Mouse (Mus musculus) left cerebral cortex, adult 8-10 months (tissue): ENCODE measurements around the gene 4930568D16Rik. TPM values are rescaled to one million over a fixed set of nuclear protein-coding genes. Genes with fewer than 3 reads are reported as not detected.

Source experiments
- DNase-seq, 2 experiments: peaks; one replicate each; pipeline ENCODE4 v3.0.0; 2022; ENCODE audit warnings: low spot score in 2 of 2
- total RNA-seq, 4 experiments: library from RNA; stranded (reverse); gene quantifications; 2 replicates each; pipeline ENCODE4 v1.2.4; 2022

Gene 4930568D16Rik
- total RNA-seq = not detected

DNA sequence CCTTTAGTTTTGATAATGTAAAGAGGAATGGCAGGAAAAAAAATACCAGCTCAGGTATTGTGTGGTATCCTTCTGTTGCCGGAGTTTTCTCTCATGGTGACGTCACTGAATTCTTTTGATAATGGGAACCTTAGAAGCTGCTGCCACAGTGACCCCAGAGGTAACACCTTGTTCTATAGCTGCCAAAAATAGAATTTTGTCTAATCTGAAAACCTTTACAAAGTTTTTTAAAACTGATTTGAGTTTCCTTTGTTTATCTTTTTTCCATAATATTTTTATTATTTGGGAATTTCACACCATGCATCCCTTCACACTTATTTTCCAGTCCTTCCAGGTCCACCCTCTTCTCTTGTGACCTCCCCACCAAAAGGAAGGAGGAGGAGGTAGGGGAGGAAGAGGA lies at the start of gene 4930568D16Rik:
Gene 4930568D16Rik (minus strand): TSS at position 101 of the 400 bp plus-strand sequence.
- DNase-seq = no peak

DNA sequence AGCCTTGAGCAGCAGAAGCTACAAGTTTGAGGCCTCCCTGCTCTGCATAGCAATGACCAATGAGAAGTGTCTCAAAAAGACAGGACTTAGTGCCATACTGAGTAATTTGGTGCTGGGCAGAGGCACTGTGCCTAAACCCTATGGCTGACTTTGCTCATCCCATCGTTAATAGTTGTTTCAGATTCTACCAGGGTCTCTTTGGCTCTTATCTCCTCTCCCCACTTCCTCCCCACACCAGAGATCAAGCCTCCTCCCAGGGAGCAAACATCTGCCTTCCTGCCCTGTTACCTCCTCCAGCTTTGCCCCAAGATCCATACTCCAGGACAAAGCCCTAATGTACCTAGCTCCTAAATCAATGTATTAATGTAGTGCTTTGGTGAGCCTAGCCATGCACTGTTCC lies 49.7 kb upstream of the 4930568D16Rik start:
- no peak for DNase-seq

DNA sequence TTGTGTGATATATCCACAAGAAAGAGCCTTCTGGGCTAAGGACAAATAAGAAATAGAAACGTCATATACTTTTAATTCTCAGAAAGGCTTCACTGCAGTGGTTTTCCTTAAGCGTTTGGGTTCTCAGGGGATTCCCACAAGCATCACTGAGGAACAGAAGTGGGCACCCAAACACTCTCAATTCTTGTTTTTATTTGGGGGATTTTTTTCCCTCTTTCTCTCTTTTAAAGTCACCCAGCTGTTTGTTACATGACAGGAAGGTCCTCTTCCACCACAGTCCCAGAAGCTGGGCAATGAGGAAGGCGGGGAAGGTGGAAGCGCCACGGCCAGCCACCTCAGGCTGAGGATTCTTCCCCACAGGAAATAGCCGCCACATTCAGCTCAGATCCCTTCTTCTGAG lies 48.9 kb upstream of the 4930568D16Rik start:
- DNase-seq = no peak

DNA sequence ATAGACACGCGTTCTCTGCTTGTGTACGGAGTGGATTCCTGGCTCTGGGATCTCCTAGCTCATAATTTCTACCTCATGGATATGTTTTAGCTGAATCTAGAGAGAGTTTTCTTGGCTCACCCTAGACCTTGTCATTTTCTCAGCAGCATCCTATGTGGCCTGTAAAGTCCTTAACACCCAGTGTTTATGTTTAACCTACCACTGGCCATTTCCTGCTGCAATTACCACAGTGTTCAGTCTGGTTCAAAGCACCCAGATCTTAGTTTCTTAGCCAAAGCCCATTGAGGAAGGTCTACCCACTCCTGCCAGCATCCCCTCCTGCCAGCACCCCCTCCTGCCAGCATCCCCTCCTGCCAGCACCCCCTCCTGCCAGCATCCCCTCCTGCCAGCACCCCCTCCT lies 45.3 kb upstream of the 4930568D16Rik start:
- no peak for DNase-seq

DNA sequence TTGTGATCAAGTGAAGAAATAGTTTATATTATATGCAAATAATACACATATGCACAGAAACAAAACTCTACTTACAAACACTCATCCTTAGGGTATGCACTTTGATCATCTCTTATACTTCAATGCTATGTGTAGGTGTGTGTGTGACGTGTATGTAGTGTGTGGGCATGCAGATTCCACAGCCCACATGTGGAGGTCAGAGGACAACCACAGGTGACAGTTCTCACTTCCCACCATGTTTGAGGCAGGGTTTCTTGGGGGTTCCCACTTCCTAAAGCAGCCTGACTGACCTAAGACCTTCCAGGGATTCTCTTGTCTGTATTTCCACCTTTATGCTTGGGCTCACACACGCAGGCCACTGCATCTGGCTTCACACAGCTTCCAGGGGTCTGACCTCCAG lies 44.7 kb upstream of the 4930568D16Rik start:
- DNase-seq = no peak

DNA sequence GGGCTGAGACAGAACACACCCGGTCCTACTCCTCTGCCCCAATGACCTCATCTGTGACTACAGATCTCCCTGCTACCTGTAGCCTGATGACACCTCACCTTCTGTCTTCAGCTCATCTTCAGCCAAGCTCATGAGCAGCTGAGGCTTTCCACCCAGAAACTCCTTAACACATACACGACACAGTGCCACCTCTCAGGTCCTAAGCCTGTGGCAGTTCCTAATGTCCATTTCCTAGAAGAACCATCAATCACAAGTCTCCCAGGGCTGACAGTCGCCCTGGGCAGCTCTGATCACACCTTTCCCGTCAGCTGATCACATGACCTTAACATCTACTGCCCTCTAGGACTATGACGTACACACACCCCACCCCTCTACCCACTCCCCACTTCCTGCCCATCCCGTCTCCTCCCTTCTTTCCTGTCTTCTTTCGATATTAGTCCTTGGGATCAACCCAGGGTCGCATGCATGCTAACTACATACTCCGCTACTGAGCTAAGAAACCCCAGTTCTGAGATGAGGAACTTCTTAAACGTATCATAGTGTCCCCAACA lies 44.2 kb upstream of the 4930568D16Rik start:
- DNase-seq = no peak

DNA sequence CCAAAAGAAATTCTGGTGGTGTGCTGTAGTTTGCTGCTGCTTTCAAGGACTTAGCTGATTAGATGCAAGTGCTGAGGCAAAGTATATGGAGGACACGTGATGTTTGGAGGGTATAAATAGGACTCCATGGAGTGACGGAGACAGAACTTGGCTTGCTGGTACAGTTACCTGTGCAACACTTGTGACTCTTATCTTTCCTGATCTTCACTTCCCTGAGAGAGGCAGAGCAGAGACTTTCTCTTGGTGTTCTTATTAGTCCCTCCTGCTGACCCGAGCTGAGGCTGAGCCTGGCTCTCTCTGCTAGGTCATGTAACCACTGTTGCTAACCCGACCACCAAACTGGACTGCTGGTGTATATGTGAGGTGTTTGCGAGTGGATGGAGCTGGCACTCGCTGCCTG lies 41.9 kb upstream of the 4930568D16Rik start:
- DNase-seq = no peak

DNA sequence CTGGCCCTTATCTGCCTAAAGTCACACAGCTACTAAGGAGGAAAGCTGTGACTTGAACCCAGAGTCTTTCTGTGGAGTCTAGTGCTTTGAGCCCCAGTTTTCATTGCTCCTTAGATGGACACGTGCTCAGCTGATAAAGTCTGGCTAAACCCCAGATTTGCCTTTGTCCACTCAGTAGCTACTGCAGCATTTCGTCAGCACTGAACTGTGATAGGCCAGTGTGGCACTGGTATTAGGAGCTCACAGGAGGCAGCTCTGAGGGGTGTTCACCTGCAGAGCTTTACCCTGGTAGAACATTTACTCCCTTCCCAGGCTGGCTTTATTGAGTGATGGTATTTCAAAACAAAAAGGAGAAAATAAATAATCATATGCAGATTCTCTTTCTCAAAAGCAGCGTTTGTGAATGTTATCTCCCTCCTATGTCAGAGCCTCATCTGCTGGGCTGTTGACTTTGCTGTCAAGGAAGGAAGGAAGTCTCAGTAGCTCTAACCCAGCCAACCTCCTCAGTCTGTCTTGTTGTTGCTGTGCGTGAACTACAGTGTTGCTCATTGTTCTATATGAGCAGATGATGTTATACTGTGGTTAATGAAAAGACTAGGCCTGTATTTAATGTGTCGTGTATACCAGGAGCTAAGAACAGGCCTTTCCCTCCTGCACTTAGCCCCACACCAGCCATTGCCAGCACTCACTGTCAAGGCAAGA lies 41.0 kb upstream of the 4930568D16Rik start:
- no peak for DNase-seq

DNA sequence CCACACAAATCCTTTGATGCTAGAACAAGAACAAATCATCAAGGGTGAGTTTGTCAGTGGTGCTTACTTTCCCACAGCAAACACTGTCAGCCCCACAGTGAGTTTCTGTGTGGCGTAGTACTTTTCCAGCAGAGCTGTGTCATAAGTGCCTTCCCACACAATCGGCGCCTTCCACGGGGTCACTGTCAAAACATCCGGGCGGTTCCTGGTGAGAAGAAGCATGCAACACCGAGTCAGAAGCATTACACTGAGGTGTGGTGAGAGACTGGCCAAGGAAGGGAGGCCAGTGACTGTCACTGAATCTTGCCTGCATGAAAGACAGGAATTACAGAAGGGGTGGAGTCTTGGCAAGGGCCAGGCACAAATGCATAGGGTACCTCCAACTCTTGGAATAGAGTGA lies 40.3 kb upstream of the 4930568D16Rik start:
- no peak for DNase-seq

DNA sequence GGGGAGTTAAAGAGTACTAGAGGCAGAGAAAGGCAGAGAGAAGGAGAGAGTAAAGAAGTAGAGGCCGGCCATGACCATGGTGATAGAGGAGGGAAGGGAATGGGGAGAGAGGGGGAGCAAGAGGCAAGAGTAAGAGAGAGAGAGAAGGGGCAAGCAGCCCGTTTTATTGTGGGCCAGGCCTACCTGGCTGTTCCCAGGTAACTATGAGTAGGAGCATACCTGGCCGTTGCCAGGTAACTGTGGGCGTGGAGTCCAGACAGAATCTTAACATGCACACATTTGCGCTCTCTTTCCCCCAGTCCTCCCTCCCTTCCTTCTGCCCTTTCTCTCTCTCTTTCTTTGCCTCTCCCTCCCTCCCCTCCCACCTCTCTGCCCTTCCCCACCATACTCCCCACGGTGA lies 39.7 kb upstream of the 4930568D16Rik start:
- no peak for DNase-seq

DNA sequence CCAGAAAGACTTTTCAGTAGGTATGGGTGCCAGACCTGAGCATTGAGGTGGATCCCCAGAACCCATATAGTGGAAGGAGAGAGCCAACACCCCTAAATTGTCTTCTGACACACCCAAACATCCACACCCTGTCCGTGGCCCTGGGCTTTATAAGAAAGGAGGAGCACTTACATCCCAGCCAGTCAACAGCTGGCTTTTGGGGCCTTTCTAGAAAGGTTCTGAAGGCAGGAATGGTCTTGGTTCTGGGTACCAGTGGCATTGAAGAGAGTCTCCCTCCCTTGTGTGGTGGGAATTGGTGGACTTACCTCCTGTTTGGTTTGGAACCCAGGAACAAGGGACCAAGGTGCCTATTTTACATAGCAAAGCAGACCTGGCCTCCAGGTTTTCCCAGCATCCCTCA lies 39.1 kb upstream of the 4930568D16Rik start:
- no peak for DNase-seq

DNA sequence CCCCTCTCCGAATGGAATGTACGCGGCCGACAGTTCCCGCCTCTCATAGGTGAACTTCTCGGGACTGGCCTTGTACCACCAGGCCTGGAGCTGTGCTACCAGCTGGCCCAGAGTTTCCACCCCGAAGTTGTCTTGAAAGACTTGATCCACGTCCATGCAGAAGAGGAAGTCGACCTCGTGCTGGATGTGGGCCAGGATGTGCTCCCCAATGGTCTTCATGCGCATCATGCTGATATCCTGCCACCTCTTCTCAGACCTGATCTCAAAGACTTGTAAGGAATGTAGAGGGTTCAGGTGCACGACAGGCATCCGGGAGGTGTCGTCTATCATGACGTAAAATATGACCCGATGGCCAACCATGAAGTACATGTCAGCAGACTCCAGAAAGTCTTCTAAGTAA lies 34.9 kb upstream of the 4930568D16Rik start:
- DNase-seq = no peak

DNA sequence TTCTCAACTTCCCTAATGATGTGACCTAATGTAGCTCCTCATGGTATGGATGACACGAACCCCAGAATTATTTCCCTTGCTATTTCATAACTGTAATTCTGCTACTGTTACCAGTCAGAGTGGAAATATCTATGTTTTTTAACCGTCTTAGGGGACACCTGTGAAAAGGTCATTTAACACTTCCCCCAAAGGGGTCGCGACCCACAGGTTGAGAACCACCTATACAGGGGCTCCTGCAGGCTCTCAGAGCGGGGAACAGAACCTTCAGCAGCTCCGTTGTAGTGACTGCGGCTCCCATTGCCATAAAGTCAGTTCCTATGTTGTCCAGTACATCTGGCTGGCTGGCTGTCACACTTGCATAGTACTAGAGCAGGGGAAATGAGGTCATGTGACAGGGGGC lies 33.2 kb upstream of the 4930568D16Rik start:
- DNase-seq = no peak

DNA sequence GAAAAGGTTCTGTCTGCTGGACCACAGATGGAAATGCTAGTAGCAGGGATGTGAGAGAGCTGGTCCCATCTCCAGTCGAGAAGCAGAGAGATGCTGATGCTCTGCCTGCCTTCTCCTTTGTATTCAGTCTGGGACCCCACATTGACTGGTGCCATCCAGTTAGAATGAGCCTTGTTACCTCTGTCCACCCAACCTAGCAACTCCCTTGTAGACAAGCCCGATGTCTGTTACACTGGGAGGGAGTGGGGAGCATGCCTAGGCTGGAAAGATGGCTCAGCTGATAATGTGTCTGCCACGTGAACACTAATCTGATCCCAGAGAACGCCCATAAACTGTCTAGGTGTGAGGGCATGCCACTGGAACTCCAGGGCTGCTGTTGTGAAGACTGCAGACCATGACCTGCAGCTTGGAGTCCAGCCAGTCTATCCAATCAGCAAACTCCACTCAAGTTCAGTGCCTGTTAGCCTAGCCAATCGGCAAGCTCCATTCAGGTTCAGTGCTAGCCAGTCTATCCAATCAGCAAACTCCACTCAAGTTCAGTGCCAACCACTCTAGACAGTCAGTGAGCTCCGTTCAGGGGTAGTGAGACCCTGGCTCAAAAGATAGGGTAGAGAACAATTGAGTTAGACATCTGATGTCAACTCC lies 30.8 kb upstream of the 4930568D16Rik start:
- DNase-seq = no peak

DNA sequence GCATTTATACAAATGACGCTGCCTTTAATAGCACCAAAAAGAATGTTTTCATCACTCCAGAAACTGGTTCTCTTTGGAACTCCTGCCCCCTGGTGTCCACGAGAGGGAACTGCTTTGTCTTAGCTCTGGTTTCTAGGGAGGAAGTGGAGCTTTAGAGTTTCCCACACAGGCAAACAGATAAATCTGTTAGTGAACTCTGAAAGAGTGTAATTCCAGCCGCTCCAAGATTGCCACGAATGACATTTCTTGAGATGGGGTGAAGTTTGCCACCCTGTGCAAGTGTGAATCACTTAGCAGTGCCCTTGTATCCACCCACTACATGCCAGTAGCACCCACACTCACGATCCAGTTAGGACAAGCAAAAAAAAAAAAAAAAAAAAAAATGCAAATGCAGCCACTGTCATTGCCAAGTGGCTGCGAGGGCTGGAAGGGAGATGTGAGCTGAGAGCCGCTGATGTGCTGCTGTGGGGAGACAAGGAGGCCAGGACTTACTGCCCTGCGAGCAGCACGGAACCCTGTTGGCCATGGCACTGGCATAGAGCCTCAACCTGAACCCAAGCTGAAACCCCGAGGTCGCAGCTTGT lies 30.2 kb upstream of the 4930568D16Rik start:
- DNase-seq = peak; percentile 53

DNA sequence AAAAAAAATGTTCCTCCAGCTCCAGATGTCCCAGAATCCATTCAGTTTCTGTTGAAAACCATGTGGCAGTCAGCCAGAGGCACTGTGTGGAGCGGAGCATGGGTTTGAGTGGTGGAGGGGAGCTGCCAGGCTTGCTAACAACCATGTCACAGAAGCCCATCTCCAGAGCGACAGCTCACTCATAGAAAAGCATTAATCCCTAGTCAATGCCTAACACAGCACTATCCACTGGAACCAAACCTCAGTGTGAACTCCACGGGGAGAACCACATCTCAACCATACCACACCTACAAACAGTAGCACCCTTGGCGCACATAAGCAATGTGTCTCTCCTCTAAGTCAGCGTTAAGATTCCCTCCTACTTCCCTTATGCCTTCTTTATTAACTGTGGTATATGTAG lies 29.6 kb upstream of the 4930568D16Rik start, which contains the start of gene 4930402F06Rik:
Gene 4930402F06Rik (minus strand): TSS at position 80 of the 400 bp plus-strand sequence.
- peak in 1 of 2 experiments; percentile 30 for DNase-seq

DNA sequence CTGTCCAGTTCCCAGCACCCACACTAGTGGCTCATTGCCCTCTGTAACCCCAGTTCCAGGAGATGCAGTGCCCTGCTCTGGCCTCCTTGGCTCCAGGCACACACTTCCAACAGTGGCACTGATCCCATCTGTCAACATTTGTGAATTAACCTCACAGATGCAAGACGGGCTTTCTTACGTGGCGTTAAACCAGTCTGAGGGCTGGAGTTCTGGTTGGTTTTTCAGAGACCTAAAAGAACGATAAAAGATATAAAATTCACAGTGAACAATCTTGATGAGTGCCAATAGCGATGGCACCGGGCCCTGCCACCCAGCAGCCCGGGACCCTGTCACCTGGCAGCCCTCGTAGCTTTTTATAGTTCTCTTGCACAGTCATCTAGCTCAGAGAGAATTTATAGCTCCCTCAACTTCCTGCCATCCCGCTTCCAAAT lies 17.9 kb upstream of the 4930568D16Rik start:
- DNase-seq = no peak

DNA sequence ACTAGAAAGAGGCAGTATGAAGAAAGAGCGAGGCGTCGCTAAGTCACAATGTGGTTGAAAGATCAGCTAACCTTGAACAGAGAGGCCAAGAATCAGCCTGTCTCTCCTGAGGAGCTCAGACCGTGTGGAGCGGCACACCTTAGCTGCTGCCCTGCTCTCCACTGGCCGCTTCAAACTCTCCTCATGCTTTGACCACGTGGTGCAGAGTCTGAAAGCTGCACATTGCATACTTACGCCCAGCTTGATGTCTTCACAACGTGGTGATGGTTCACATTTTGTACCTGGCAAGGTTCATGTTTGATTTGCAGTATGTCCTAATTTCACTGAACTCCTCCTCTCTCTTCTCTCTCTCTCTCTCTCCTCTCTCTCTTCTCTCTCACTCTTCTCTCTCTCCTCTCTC lies 11.8 kb upstream of the 4930568D16Rik start:
- no peak for DNase-seq

DNA sequence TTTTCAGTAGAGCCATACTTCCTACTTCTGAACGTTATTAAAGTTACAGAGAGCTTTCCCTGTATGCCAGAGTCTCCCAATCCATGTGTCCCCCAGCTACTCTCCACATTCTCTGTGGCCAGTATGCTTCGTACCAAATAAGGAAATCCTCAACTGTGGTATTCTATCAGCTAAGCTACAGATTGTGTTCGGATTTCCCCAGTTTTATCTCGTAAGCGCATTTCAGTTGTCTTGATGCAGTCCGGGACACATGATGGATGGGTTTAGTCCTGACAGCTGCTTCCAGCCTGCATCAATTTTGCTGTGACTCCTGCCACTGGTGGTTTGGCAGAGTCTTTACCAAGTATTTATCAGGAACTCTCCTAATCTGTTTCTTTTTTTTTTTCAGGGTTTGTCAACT lies 10.1 kb upstream of the 4930568D16Rik start:
- no peak for DNase-seq

DNA sequence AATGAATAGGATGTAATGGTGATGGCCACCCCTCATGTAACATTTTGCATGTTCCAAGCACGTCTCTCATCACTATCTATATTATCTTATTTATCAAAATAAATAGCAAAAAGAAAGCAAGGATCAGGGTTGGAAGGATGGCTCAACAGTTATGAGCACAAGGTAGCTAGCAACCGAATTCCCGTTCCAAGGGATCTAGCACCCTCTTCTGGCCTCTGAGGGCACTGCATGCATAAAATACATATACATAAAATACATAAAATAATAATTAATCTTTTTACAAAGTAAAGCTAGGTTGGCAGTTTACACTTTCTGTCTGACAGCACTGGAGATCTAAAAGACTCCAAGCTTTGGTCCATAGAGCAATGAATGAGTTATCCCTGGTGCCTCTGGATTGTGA lies 5.5 kb upstream of the 4930568D16Rik start:
- no peak for DNase-seq

DNA sequence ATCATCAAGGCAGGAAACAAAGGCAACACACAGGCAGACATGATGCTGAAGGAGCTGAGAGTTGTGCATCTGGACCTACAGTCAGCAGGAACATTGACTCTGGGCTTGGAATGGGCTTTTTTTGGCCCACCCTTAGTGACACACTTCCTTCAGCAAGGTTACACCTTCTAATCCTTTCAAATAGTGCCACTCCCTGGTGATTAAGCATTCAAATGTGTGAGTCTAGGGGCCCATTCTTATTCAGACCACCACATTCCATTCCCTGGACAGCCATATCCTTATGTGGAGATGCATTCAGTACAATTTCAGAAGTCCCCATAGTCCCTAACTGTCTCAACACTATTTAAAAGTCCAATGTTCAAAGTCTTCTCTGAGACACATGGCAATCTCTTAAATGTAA lies 3.2 kb upstream of the 4930568D16Rik start:
- no peak for DNase-seq

DNA sequence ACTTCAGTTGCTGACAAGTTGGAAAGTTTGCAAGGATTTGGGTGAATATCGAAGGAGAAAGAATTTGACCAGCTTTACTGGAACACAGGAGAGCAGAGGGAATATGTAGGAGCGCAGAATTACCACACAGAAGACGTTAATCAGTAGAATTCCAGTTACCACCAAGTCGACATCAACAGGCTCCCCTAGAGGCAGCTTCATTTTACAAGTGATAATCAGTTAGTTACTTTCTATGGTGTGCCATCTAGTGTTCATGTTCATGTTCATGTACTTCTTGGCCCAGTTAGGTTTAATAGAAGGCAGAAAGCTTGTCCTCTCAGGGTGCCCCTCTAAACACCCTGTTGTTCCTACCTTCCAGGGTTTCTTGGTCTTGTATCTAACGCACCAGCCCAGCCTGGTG lies 18.3 kb downstream of the 4930568D16Rik start:
- DNase-seq = no peak
